Mouse (Mus musculus) liver, postnatal 0 days (tissue): ENCODE results near the gene Nprl3.

Experiments used
- CTCF ChIP-seq: sonication (generic); IDR thresholded peaks from 2 replicates; pipeline ENCODE4 v1.5.1; 2016; ENCODE audit warnings: antibody characterized with exemption, low read depth
- EP300 ChIP-seq: IDR thresholded peaks from 2 replicates; pipeline ENCODE4 v1.6.1; 2016; ENCODE audit warnings: antibody characterized with exemption, low read depth, mild to moderate bottlenecking

DNA sequence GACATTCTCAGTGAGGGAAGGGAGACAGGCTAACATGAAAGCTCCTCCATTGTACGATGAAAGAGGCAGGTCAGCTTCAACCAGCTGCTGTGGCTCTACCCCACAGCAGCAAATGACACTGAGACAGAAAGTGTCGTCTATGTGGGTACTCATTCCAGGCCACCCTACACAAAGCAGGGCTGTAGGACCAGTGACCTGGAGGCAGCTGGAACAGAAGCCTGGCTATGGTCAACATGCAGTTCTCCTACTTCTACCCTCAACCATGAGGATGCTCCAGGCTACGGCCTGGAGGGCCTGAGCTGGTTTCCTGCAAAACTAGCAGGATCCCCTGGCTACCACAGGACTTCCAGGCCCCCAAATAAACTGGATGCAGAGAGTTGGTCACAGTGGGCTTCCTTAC, 10.9 kb downstream of the Nprl3 start:
- TF ChIP-seq CTCF (no peak), EP300 (no peak)
